Mouse (Mus musculus) lung, postnatal 4 days (tissue): Measurements from ENCODE around the gene Misp.

ENCODE experiments used
- DNase-seq, 2 experiments: peaks; one replicate each; pipeline ENCODE4 v3.0.0; 2021

Misp gene

DNA sequence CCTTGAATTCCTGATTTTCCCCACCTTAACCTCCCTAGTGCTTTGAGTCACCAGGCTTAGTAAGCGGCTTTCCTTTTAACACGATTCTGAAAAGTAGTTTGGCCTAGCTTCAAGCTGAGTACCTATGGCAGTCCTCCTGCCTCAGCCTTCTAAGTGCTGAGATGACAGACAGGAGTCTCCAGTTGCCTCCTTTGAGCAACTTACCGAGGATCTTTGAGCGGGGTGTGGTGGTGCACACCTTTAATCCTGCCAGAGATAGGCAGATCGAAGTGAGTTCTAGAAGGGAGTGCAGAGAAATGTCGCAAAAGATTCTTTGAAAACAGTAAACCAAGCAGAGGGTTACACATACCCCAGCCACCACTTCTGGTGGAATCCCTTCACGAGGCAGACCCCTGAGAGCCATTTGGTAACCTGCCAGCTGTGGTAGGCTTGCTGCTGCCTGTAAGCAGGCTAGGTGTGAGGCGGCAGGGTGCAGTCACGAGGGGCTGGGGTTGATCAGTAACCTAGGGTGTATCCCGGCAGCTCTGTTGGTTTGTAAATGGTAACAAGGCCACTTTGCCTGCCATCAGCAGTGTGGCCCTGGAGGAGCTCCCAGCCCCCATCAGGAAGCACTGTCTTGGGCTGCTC lies 34.9 kb downstream of the Misp start:
- peak in 1 of 2 experiments; percentile 73 for DNase-seq

DNA sequence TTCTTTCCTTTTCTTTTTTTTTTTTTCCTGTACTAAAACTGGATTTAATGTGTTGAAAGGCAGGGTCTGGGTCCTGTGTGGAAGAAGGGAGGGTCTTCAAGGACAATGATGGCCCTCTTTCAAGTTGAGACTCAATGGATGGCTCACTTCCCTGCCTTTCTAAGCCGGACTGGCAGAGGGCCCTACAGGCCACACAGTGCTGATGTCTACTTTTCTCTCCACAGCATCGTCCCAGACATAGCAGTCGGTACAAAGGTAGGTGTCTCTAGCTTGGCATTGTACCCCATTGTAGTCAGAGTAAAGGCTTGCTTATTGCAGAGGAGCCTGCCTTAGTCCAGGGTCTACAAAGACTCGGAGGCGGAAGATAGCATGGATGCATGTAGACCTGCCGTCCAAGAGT lies 35.5 kb downstream of the Misp start:
- DNase-seq, result no peak

DNA sequence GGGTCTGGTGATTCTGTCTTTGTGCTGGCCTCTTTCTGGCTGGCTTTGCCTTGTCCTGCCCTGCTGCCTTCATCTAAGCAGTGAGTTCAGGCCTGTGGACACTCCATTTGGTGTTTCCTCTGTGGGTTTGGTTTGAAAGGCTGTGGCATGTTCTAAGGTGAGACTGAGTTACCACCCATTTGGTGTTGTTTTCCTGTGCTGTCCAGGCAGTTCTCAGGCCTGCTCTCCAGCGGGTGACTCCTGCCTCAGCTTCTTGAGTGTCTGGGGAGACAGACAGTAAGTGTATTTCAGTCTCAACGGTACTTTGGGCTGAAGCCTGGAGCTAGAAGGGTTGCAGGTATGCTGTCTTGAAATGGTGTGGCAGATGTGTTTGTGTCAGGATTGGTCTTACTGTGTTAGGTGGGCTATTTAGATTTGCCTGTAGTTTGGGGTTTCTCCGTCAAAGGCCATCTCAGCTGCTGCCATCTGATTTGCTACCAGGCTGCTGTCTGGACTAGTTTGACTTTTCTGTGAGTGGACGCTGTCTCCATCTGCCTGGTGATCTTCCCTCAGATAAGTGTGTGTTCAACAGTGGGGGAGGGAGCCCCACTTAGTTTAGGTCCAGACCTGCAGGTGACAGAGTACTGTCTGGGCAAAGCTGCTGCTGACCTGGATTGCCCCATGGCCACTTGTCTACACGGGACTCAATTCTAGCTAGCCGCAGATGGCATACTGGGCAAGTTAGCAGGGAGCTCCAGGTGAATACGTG lies 36.1 kb downstream of the Misp start:
- no peak for DNase-seq

DNA sequence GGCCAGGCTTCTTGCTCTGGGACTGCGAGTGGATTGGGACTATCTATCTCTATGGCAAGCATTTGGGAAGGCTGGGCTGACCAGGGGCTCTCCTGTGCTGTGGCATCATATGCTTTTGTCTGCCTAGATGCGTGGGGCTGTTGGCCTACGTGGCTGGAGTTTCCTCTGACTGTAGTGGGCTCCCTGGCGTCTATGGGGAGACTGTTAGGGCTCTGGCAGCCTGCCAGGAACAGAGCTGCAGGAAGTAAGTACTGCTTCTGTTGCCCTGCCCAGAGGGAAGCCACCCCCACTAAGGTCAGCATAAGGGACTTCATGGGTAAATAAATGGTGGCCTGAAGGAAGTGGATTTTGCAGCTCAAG lies 36.6 kb downstream of the Misp start:
- DNase-seq, result peak; percentile 85 to 92

DNA sequence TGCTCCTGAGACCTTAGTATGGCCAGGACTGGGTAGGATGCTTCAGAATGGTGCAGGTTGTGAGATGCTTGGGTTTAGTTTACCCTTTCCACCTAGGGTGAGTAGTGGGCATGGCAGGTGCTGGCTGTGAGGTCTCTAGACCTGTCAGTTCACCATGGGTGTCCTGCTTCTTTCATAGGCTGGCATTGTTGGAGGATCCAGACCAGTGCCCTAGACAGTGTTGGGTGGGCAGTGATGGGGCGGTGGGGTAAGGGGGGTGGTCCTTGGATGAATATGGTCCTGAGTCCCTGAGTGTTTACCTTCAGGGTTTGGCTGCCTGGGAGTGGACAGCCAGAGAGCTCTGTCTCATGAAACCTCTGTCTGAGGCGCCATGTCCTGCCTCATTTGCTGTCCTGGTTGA lies 37.1 kb downstream of the Misp start:
- DNase-seq, result no peak

DNA sequence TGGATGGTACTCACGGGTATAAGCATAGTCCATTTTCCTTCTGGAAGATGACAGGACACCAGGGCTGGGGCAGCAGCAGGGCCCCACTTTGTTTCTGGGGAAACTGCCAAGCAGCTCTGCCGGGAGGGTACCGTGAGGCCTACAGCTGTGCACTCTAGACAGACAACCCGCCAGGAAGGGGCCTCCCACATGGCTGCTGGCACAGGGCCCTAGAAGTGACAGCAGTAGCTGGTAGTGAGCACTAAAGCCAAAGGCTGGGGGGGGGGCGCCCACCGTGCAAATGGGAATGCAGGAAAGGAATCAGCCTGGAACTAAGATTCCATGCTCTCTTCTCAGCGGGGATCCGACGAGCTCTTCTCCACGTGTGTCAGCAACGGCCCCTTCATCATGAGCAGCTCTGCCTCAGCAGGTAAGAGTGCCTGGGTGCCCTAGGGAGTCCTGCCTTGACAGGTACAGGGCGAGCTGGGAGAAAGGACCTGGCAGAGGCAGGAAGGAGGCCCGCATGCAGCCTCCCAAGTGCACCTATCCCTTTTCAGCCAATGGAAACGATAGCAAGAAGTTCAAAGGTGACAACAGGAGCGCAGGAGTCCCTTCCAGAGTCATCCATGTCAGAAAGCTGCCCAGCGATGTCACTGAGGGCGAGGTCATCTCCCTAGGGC lies 37.8 kb downstream of the Misp start:
- peak; percentile 80 to 92 for DNase-seq

DNA sequence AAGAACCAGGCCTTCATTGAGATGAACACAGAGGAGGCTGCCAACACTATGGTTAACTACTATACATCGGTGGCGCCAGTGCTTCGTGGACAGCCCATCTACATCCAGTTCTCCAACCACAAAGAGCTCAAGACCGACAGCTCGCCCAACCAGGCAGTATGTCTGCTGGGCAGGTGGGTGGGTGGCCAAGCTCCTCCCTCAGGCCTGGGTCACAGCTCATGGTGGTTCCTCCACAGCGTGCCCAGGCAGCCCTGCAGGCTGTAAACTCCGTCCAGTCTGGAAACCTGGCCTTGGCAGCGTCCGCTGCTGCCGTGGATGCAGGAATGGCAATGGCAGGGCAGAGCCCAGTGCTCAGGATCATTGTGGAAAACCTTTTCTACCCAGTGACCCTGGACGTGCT lies 38.3 kb downstream of the Misp start:
- DNase-seq, result peak in 1 of 2 experiments; percentile 58

DNA sequence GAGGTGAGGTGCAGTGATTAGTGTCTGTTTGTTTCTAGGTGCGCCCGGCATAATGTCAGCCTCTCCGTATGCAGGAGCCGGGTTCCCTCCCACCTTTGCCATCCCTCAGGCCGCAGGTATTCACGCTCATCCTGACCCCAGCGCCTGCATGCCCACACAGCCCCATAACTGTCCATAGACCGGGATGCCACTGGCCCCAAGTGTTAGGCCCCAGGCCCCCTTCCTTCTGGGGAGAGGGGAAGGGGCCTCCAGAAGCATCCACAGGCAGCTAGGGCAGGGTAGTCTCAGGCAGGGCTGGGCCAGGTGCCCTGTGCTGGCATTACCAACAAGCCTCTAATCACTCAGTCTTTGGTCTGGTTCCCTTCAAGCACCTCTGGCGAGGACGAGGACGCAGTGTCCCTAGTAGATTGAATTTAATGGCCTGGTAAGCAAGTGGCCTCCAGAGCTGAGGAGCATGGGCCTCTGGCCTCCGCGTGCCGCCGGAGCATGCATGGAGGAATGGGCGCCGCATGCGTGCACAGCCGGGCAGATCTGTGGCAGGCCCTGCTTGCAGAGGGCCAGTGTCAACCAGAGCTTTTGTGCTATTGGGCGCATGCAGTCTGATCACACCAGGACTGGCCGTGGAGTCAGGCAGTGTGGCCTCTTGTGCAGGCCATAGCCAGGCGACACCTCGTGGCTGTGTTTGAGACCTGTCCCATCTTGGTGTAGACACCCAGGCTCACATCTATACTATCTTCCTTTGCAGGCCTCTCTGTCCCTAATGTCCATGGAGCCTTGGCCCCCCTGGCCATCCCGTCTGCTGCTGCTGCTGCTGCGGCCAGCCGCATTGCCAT lies 39.5 kb downstream of the Misp start:
- no peak for DNase-seq

DNA sequence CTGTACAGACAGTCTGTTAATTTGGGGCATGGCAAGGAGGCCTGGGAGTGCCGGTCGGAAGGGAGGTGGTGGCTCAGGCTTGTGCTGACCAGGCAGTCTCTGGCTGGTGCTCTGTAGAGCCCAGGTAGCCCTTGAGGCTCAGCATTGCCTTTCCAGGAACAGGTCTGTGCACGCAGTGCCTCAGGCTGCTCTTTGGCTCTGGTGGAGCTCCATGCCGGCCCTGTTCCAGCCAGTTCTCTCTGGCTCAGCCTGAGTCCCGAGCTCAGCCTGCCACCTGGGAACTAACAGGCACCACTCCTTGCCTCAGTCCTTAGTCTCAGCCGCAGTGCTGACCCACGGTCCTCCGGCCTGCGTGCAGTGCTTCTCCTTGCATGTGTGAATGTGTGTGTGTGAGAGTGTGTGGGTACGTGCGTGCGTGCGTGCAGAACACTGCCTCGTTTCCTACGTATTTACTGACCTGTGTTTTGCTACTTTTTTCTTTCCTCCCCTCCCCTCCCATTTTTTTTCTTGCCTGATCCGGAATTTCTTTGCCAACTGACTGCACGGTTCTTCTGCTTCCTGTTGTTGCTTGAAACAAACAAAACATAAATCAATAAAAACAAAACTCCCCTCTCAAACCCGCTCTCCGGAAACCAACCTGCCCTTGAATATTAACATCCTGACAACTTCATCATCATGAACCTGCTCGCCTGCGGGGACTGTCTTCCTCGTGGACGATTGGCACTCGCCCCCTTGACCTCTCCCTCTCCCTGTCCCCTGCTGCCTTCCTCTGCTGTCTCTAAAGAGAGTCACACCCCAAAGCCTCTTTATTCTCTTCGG lies 40.6 kb downstream of the Misp start:
- DNase-seq, result no peak

DNA sequence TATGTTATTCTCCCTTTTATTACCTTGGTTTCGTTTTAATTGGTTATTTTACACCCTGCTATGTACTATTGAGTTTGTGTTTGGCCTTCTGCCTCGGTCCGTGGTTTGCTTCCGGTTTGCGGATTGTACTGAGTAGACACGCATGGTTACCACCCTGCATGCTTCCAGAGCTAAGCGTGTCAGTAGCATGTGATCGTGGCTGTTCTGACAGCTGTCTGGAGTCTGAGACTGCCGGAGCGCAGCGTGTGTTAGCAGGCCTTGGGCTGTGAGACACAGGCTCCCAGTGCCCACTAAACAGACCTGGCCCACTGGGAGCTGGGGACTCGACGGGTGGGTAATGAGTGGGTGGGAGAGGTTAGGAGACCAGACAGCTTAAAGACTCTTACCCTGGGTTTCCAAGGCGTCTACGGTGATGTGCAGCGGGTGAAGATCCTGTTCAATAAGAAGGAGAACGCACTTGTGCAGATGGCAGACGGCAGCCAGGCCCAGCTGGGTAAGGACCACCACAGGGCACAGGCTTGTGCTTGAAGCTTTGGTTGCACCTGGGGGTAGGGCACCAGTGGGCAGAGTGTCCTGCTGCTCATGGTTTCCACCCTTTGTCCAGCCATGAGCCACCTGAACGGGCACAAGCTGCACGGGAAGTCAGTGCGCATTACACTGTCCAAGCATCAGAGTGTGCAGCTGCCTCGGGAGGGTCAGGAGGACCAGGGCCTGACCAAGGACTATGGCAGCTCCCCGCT lies 41.4 kb downstream of the Misp start:
- no peak for DNase-seq

DNA sequence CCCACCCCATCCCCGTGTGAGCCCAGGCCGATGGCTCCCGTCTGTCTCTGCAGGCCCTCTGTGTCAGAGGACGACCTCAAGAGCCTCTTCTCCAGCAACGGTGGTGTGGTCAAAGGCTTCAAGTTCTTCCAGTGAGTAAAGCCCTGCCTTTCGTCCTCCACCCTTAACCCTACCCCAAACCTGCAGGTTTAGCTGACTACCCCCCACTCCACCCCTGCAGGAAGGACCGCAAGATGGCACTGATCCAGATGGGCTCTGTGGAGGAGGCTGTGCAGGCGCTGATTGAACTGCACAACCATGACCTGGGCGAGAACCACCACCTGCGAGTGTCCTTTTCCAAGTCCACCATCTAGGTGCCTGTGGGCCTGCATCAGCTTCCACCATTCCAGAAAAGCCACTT lies 42.1 kb downstream of the Misp start:
- DNase-seq, result no peak

DNA sequence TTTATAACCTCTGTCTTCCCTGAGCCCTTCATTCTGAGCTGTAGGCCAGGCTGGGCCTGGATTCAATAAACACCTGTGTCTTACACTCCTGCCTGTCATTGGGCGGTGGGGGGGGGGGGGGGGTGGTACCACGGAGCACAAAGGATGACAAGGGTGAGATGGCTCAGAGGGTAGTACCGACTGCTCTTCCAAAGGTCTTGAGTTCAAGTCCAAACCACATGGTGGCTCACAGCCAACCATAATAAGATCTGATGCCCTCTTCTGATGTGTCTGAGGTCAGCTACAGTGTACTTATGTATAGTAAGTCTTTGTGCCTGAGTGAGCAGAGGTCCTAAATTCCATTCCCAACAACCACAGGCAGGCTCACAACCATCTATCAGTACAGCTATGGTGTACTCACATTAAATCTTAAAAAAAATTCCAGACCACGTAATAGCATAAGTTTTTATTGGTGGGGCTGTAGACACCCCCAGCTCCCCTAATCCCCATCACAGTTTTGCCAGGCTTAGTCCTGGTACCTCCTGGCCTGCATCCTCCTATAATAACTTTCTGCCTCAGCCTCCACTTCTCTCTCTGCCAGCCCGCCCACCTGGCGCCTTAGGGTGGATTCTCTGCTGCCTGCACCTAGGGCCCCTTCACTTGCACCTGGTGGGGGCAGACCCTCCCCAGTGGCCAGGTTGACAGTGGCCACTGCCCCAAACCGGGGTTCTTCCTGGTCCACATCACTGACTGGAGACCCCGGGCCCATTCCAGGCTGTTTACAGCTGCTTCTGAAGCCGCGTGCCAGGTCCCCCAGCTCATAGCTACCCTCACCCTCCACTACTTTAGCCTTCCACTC lies 43.8 kb downstream of the Misp start:
- DNase-seq, result no peak

DNA sequence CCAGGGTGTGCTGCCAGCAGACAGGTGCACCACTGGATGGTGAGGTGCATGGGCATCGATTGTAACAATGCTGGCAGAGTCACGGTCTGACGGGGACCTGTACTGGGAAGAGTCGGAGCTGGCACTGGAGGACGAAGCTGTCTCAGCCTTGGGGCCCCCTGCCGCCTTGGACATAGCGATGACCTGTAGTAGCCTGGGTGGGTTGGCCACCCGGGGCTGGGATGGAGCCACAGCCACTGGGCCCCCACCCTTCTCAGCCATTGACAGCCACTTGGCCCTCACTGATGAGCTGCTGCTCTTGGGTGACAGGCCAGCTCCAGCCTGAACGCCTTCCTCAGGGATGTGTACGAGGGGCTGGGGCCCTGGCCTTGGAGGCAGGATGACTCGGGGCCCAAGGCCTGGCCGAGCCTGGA lies 44.4 kb downstream of the Misp start:
- DNase-seq, result peak in 1 of 2 experiments; percentile 55

DNA sequence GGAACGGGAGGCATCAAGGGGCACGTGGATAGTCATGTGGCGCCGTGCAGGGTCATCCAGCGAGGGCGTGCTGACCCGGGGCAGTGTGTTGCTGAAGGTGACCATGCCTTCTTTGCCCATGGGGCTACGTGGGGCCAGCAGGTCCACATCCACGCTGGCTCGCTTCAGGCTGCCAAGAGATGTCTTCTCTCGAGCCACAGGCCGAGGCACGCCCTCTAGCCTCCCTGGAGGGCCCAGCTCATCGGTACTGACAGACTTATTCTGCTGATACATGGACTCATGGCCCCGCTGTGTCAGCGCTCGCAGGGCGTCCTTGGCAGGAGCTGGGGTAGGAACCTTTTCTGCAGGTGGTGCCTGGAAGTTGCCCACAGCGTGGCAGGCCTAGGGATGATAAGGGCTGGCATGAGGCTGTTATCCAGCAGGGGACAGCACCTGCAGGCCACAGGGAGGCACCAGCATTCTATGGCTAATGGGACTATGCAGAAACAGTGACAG lies 45.1 kb downstream of the Misp start:
- no peak for DNase-seq

DNA sequence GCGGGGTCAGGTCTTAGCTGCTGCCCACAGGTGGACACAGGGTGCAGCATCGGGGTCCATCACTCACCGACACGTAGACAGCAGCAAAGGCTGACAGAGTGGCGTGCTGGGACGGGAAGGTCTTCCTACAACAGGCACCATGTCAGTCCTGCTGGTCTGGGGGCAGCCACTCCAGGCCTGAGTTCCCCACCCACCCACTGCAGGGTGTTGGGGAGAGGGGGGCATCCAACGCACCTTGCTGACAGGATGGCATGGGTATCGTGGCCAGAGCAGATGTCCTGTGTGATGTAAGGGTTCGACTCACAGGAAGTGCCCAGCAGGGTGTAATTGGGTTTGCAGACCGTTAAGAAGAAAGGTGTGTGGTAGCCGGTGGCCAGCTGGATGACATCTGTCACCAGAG lies 45.8 kb downstream of the Misp start:
- no peak for DNase-seq

DNA sequence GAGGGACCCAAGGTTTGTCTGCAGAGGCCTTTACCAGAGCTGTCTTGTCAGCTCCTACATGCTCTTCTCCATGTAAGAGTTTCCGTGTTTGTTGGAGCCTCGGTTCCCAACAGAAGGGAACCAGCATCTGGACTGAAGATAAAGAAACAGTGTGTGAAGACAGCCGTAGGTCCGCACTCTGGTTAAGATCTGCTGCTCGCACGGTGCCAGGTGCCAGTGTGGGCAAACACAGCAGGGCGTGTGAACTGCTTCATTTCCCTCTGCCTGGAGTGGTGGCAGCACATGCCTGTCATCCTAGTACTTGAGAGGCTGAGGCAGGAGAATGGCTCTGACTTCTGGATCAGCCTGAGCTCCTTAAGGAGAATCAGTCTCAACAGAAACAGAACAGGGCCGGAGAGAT lies 51.1 kb downstream of the Misp start:
- no peak for DNase-seq

DNA sequence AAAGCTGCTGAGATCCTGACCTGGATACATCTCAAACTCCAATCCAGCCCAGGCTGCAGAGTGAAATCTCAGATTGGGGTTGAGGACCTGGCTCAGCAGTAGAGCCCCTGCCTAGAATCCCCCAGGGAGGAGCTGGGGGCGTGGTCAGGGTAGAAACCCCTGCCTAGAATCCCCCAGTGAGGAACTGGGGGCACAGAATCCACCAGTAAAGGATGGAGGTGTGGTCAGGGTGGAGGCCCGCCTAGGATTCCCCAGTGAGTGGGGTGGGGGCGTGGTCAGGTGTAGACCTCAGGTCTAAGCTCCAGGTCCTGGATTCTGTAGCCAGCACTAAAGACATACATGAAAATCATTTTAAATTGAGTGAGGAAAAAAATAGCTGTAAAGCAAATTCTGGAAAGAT lies 52.1 kb downstream of the Misp start:
- DNase-seq, result no peak

DNA sequence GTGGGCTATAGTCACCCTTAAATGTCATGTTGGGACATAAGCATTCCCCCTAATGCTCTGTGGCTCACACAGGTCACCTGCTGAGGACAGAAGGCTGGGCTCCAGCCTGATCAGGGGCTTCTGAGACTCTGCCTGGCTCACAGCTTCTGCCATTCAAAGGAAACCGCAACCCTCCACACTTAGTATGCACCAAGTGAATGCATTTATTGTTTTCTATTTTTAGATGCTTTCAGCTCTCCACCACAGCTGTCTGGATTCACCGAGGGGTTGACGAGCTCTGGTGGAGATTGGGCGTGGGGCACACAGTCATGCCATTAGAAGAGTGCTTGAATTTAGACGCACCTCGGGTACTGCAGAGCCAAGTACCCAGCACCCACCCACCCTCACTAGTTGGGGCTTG lies 52.5 kb downstream of the Misp start:
- DNase-seq, result no peak

DNA sequence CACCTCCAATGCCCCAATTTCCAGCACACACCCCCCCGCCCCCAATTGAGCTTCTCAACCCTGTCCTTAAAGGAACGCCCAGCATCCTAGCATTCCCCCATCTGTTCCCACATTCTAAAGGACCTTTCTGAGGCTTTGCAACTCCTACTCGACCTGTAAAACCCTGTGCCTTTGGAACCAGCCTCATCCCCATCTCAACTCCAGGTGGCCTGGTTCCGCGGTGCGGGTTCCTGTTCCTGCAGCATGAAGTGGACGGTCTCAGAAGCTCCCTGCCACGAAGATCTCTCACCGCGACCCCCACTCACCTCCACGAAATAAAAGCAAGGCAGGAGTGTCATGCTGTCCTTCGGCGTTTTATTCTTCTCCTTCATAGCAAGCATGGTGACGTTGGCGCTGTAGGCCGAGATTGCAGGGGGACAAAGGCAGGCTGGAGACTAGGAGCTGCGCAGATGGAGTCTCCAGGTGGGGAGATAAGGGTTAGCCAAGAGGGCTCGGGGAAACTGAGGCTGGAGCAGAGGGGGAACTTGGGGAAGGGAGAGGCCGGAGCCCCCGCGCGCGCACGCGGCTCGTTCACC lies 53.0 kb downstream of the Misp start:
- no peak for DNase-seq

DNA sequence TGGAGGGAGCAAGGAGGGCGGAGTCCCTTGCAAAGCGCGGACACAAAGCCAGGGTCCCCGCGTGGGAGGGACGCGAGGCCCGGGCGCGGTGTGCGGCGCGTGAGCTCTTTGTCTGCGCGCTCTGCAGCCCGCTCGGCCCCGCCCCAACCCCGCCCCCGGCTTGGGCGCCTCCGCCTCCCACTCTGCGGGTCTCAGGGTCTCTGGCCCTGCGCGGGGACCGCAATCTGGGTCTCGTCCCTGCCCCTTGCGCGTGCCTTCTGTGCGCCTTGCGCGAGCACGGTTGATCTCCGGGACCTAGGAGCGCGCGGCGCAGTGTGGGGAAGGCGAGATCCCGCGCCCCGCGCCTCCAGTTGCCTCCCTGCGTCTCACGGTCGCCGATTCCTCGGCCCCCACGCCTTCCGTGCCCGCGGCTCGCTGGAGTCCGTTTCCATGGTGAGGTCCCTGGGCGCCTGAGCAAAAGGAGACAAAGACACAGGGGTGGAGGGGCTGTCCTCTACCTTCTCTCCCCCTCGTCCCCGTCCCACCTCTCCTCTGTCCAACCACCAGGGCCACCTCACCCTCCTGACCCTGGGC lies 53.6 kb downstream of the Misp start, which contains the start of the genes Prtn3 and Plppr3:
Gene Prtn3, plus strand, starts transcription at position 187 of the 573 bp plus-strand sequence.
Gene Plppr3, minus strand, starts transcription at position 345 of the 573 bp plus-strand sequence.
- DNase-seq, result peak; percentile 47 to 54
